ENCODE assay signal across 9 mouse cellular contexts in genomic region chr8:69715366-69715765, GRCm38 (mm10). TPM values are rescaled to one million over a fixed set of nuclear protein-coding genes. Genes with fewer than 3 reads are reported as not detected.
DNase-seq lines count a peak whose midpoint lies in the region; ATAC-seq and TF ChIP-seq lines count a peak whose summit lies in the region.
"Had no signal": no experiment of that assay in that cellular context is flagged by ENCODE, and none has a peak within 500 bp of the region (broad histone marks: within the 10 kb centered on the region; RNA-seq: fewer than 3 reads in every experiment).

No protein-coding gene starts in this region.

- H3K36me3 ChIP-seq in forebrain, embryonic 10.5 days (replicated peaks), result peaks cover 35% of the 10 kb centered on the region
- peaks cover 7% of the 10 kb centered on the region for H3K36me3 ChIP-seq in intestine, postnatal 0 days (ENCODE audit: control insufficient read depth, insufficient read depth)
- H3K36me3 ChIP-seq in neural tube, embryonic 13.5 days, result peaks cover 24% of the 10 kb centered on the region

- WGBS in forebrain, embryonic 10.5 days, result 89% methylated on average over 6 of the region's 6 CpGs
- 74% methylated on average over 6 of the region's 6 CpGs for WGBS in intestine, postnatal 0 days
- 85% methylated on average over 6 of the region's 6 CpGs for WGBS in neural tube, embryonic 13.5 days

- no peak overlapping the region; the same call in 1 of the 2 replicates for H3K9ac ChIP-seq in intestine, postnatal 0 days (ENCODE audit: low read depth, low read length)
- H3K9ac ChIP-seq in neural tube, embryonic 13.5 days, result peak overlapping the region; percentile 56

- no peak for DNase-seq in layer of hippocampus, adult 2 months (ENCODE audit: low spot score in 2 of 2)
- no peak for DNase-seq in layer of hippocampus, postnatal 36 days
- DNase-seq in forebrain, embryonic 10.5 days (ENCODE audit: extremely low spot score, low spot score), result no peak
- no peak for DNase-seq in right cerebral cortex, postnatal 25 days
- no peak for DNase-seq in left cerebral cortex, postnatal 25 days (ENCODE audit: low spot score in 2 of 2)
- no peak for DNase-seq in layer of hippocampus, adult 8-10 months (ENCODE audit: low spot score in 2 of 2)
- DNase-seq: adrenal gland, postnatal 25 days had no signal

- H3K27ac ChIP-seq in layer of hippocampus, adult 2 months, result peak overlapping the region; percentile 99; the same call in 1 of the 2 replicates
- H3K27ac ChIP-seq in forebrain, embryonic 10.5 days, result no peak overlapping the region
- no peak overlapping the region for H3K27ac ChIP-seq in intestine, postnatal 0 days (ENCODE audit: low read depth, low read length)
- H3K27ac ChIP-seq in neural tube, embryonic 13.5 days (replicated peaks), result no peak overlapping the region

- H3K4me1 ChIP-seq in forebrain, embryonic 10.5 days, result peaks cover 21% of the 10 kb centered on the region
- H3K4me1 ChIP-seq in intestine, postnatal 0 days (replicated peaks; ENCODE audit: control insufficient read depth, insufficient read depth, low read length), result no peaks in the 10 kb centered on the region
- H3K4me1 ChIP-seq in neural tube, embryonic 13.5 days (replicated peaks), result peaks cover 33% of the 10 kb centered on the region

- H3K4me2 ChIP-seq in intestine, postnatal 0 days (replicated peaks; ENCODE audit: low read depth), result peak overlapping the region; percentile 61
- peak overlapping the region; percentile 57 for H3K4me2 ChIP-seq in neural tube, embryonic 13.5 days

- intact Hi-C loops in left cerebral cortex, postnatal 25 days (cut with DNase I), result no loop called here

- TF ChIP-seq CTCF in layer of hippocampus, adult 2 months (conservative IDR thresholded peaks at IDR 0.05), result no peak
- TF ChIP-seq CTCF in intestine, postnatal 0 days (IDR thresholded peaks at IDR 0.05; ENCODE audit: low read depth), result no peak

- ATAC-seq in intestine, postnatal 0 days, result no peak
- no peak for ATAC-seq in neural tube, embryonic 13.5 days (ENCODE audit: low read depth)

- H3K4me3 ChIP-seq in layer of hippocampus, adult 2 months, result peak overlapping the region; percentile 81
- H3K4me3 ChIP-seq in forebrain, embryonic 10.5 days, result peak overlapping the region; percentile 92
- peak overlapping the region; percentile 82; the same call in 1 of the 2 replicates for H3K4me3 ChIP-seq in intestine, postnatal 0 days (ENCODE audit: low read depth, low read length)
- H3K4me3 ChIP-seq in neural tube, embryonic 13.5 days, result peak overlapping the region; percentile 91

- no peaks in the 10 kb centered on the region for H3K27me3 ChIP-seq in forebrain, embryonic 10.5 days (ENCODE audit: poor library complexity, severe bottlenecking)
- no peaks in the 10 kb centered on the region for H3K27me3 ChIP-seq in intestine, postnatal 0 days (replicated peaks; ENCODE audit: control insufficient read depth, insufficient read depth, low read length)
- no peaks in the 10 kb centered on the region for H3K27me3 ChIP-seq in neural tube, embryonic 13.5 days

- no peaks in the 10 kb centered on the region for H3K9me3 ChIP-seq in forebrain, embryonic 10.5 days
- H3K9me3 ChIP-seq in intestine, postnatal 0 days (ENCODE audit: control insufficient read depth), result no peaks in the 10 kb centered on the region
- H3K9me3 ChIP-seq in neural tube, embryonic 13.5 days, result no peaks in the 10 kb centered on the region

RNA-seq across cellular contexts. Expression of gene Zfp869, which starts 4.8 kb away (rescaled TPM):
- total RNA-seq in layer of hippocampus, adult 2 months (2021), result 10 to 100 TPM; 20.1 to 20.6 TPM
- total RNA-seq in layer of hippocampus, postnatal 36 days (2021), result 10 to 100 TPM; 19.8 to 22.3 TPM
- polyA plus RNA-seq in forebrain, embryonic 10.5 days (2016; fragmentation: Nextera tagmentation; extraction: Ambion mirVana), result 31.6 and 33.6 TPM in 2 replicates
- 9.9 and 10.8 TPM in 2 replicates for polyA plus RNA-seq in intestine, postnatal 0 days (2015; fragmentation: Nextera tagmentation; extraction: Ambion mirVana)
- 25.1 and 28.9 TPM in 2 replicates for polyA plus RNA-seq in neural tube, embryonic 13.5 days (2015; fragmentation: Nextera tagmentation; extraction: Ambion mirVana)
- total RNA-seq in left cerebral cortex, postnatal 25 days (2021), result 10 to 100 TPM; 18.3 to 18.7 TPM
- total RNA-seq in layer of hippocampus, adult 8-10 months (2022), result 10 to 100 TPM; 20.8 to 23.9 (median 23.1) TPM

RNA-seq across cellular contexts. Expression of gene Zfp963, which starts 34.4 kb away (rescaled TPM):
- 1 to 10 TPM; 4.3 to 5.1 TPM for total RNA-seq in layer of hippocampus, adult 2 months (2021)
- total RNA-seq in layer of hippocampus, postnatal 36 days (2021), result 1 to 10 TPM; 5.2 to 5.7 TPM
- 4.6 and 5.8 TPM in 2 replicates for polyA plus RNA-seq in forebrain, embryonic 10.5 days (2016; fragmentation: Nextera tagmentation; extraction: Ambion mirVana)
- polyA plus RNA-seq in intestine, postnatal 0 days (2015; fragmentation: Nextera tagmentation; extraction: Ambion mirVana), result 4.6 and 5.0 TPM in 2 replicates
- 10.1 and 10.5 TPM in 2 replicates for polyA plus RNA-seq in neural tube, embryonic 13.5 days (2015; fragmentation: Nextera tagmentation; extraction: Ambion mirVana)
- total RNA-seq in left cerebral cortex, postnatal 25 days (2021), result 1 to 10 TPM; 4.0 to 4.3 TPM
- 1 to 10 TPM; 2.9 to 5.2 (median 3.6) TPM for total RNA-seq in layer of hippocampus, adult 8-10 months (2022)

RNA-seq across cellular contexts. Expression of gene Gm20422, which starts 59.3 kb away (rescaled TPM):
- total RNA-seq in layer of hippocampus, adult 2 months (2021), result 1 to 10 TPM; 2.8 to 3.5 TPM
- 1 to 10 TPM in 1 of 2 experiments, not detected in 1; 1.3 TPM for total RNA-seq in layer of hippocampus, postnatal 36 days (2021)
- polyA plus RNA-seq in forebrain, embryonic 10.5 days (2016; fragmentation: Nextera tagmentation; extraction: Ambion mirVana), result 0.21 and 0.82 TPM in 2 replicates
- polyA plus RNA-seq in intestine, postnatal 0 days (2015; fragmentation: Nextera tagmentation; extraction: Ambion mirVana), result 0.43 TPM in 1 of 2 replicates, not detected in the other
- polyA plus RNA-seq in neural tube, embryonic 13.5 days (2015; fragmentation: Nextera tagmentation; extraction: Ambion mirVana), result 0.50 and 0.55 TPM in 2 replicates
- 1 to 10 TPM in 1 of 2 experiments, under 1 TPM in 1; 0.73 to 1.1 TPM for total RNA-seq in left cerebral cortex, postnatal 25 days (2021)
- 1 to 10 TPM; 1.7 to 2.9 (median 2.1) TPM for total RNA-seq in layer of hippocampus, adult 8-10 months (2022)
